ENCODE assay signal across 8 mouse cellular contexts in the genomic region with DNA sequence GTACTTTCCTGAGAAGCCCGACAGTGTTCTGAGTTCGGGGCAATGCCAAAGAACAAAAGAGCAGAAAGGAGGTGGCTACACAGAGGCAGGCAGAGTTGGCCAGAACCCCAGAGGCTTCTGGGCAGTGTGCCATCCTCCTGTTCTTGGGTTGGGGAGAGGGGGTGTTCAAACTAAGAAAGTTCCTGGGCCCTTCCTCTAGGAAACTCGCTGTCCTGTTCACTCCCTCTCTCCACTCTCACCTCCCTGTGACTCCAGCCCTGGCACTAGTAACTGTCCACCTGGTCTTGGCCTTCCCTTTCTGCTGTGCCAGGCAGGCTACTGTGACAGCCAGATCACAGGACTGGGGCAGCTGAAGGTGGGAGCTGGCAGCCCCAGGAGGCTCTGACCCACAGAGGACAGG. TPM values are rescaled to one million over a fixed set of nuclear protein-coding genes. Genes with fewer than 3 reads are reported as not detected.
DNase-seq lines count a peak whose midpoint lies in the region; ATAC-seq and TF ChIP-seq lines count a peak whose summit lies in the region.

No protein-coding gene starts in this region.

- H3K4me3 ChIP-seq in embryonic facial prominence, embryonic 14.5 days (ENCODE audit: low read depth, low read length) = peak overlapping the region; percentile 49
- H3K4me3 ChIP-seq in kidney, embryonic 14.5 days (ENCODE audit: low read length) = peak overlapping the region; percentile 46

- no peak overlapping the region for H3K9ac ChIP-seq in embryonic facial prominence, embryonic 14.5 days (ENCODE audit: low read depth, low read length)
- no peak overlapping the region for H3K9ac ChIP-seq in kidney, embryonic 14.5 days (ENCODE audit: low read depth, low read length)

- H3K9me3 ChIP-seq in embryonic facial prominence, embryonic 14.5 days (ENCODE audit: control insufficient read depth, low read length) = no peaks in the 10 kb centered on the region
- H3K9me3 ChIP-seq in kidney, embryonic 14.5 days (ENCODE audit: control insufficient read depth, low read length) = no peaks in the 10 kb centered on the region

- no peak for TF ChIP-seq CTCF in brain, embryonic 14.5 days (IDR thresholded peaks at IDR 0.05; ENCODE audit: borderline replicate concordance, extremely low read depth, insufficient read depth, insufficient read length)

- no peak for TF ChIP-seq POLR2A in brain, embryonic 14.5 days (IDR thresholded peaks at IDR 0.05; ENCODE audit: borderline replicate concordance, extremely low read depth, insufficient read depth, insufficient read length, poor library complexity, severe bottlenecking)

- H3K36me3 ChIP-seq in embryonic facial prominence, embryonic 14.5 days (ENCODE audit: control insufficient read depth, insufficient read depth, low read length) = no peaks in the 10 kb centered on the region
- H3K36me3 ChIP-seq in kidney, embryonic 14.5 days (ENCODE audit: control insufficient read depth, insufficient read depth, low read length) = no peaks in the 10 kb centered on the region

- H3K4me2 ChIP-seq in embryonic facial prominence, embryonic 14.5 days (ENCODE audit: low read depth, low read length) = peak overlapping the region; percentile 68
- H3K4me2 ChIP-seq in kidney, embryonic 14.5 days (replicated peaks; ENCODE audit: low read depth, low read length) = peak overlapping the region; percentile 73; the same call in 1 of the 2 replicates

- H3K27ac ChIP-seq in embryonic facial prominence, embryonic 14.5 days (replicated peaks; ENCODE audit: low read depth, low read length) = no peak overlapping the region
- H3K27ac ChIP-seq in kidney, embryonic 14.5 days (ENCODE audit: low read depth, low read length) = no peak overlapping the region

- DNase-seq in left cerebral cortex, postnatal 4 days = peak; percentile 62
- DNase-seq in left cerebral cortex, adult 11 months (ENCODE audit: low spot score) = no peak
- peak; percentile 74 for DNase-seq in brain, embryonic 14.5 days (ENCODE audit: low read depth)
- peak; percentile 10 for DNase-seq in embryonic facial prominence, embryonic 14.5 days (ENCODE audit: low spot score)
- DNase-seq in urinary bladder, postnatal 4 days (ENCODE audit: low spot score in 2 of 2) = no peak

- peaks cover 6% of the 10 kb centered on the region for H3K27me3 ChIP-seq in embryonic facial prominence, embryonic 14.5 days (replicated peaks; ENCODE audit: control insufficient read depth, insufficient read depth, low read length)
- peaks cover 7% of the 10 kb centered on the region; the same call in 1 of the 2 replicates for H3K27me3 ChIP-seq in kidney, embryonic 14.5 days (ENCODE audit: control insufficient read depth, insufficient read depth, low read length)

- intact Hi-C loops in left cerebral cortex, postnatal 4 days (cut with DNase I) = no loop called here

- 58% methylated on average over 3 of the region's 3 CpGs for WGBS in embryonic facial prominence, embryonic 14.5 days
- WGBS in kidney, embryonic 14.5 days = 72% methylated on average over 3 of the region's 3 CpGs

- ATAC-seq in embryonic facial prominence, embryonic 14.5 days (ENCODE audit: low read depth) = no peak
- no peak for ATAC-seq in kidney, embryonic 14.5 days (ENCODE audit: low FRiP score, low TSS enrichment)
- no peak for ATAC-seq in inflammation-experienced regulatory T-cells, adult 6 months
- ATAC-seq in megakaryocyte progenitor cell, adult 5-6 weeks (replicated peaks; ENCODE audit: poor library complexity) = no peak

- no peaks in the 10 kb centered on the region for H3K4me1 ChIP-seq in embryonic facial prominence, embryonic 14.5 days (ENCODE audit: control insufficient read depth, insufficient read depth, low read length)
- no peaks in the 10 kb centered on the region for H3K4me1 ChIP-seq in kidney, embryonic 14.5 days (ENCODE audit: control insufficient read depth, insufficient read depth, low read length)

RNA-seq across cellular contexts. Expression of gene Apln, which starts 1.6 kb away (rescaled TPM):
- total RNA-seq in left cerebral cortex, postnatal 4 days (2021) = 10 to 100 TPM in 1 of 2 experiments, 1 to 10 TPM in 1; 9.2 to 11.1 TPM
- polyA plus RNA-seq in brain, embryonic 14.5 days (2012; rRNA removed) = 5.3 and 6.8 TPM in 2 replicates
- polyA plus RNA-seq in embryonic facial prominence, embryonic 14.5 days (2014; fragmentation: Nextera tagmentation; extraction: Ambion mirVana) = 10.6 and 11.4 TPM in 2 replicates
- polyA plus RNA-seq in kidney, embryonic 14.5 days (2014; fragmentation: Nextera tagmentation; extraction: Ambion mirVana) = 4.0 and 4.7 TPM in 2 replicates
- polyA plus RNA-seq in inflammation-experienced regulatory T-cells, adult 6 months (2017; shearing (Covaris generic)) = under 1 TPM in 2 of 3 experiments, not detected in 1; 0.17 to 0.70 TPM
- total RNA-seq in megakaryocyte progenitor cell, adult 5-6 weeks (2015) = 0.76 and 0.99 TPM in 2 replicates
- 0.75 and 1.7 TPM in 2 replicates for total RNA-seq in megakaryocyte progenitor cell, adult 5-6 weeks (2017)

Comparison
In these comparisons a context has a peak if more than half of its experiments do, and no peak if none do; other contexts are left out.
1. DNase-seq: peak in left cerebral cortex, postnatal 4 days (single experiment), brain, embryonic 14.5 days (single experiment) and embryonic facial prominence, embryonic 14.5 days (single experiment); none in left cerebral cortex, adult 11 months (single experiment) and urinary bladder, postnatal 4 days (0 of 2).